Mouse (Mus musculus): ENCODE measurements around the gene Gm10775. TPM values are rescaled to one million over a fixed set of nuclear protein-coding genes. Genes with fewer than 3 reads are reported as not detected.
A peak's percentile ranks its signal among the peaks of the same experiment; 100 is the strongest.

The Gm10775 gene
- polyA plus RNA-seq, 1 experiment from 2014 or later: not detected

GRCm38 (mm10) chr13:65278383-65279341 is 19.3 kb downstream of the Gm10775 start, which contains the start of gene Zfp369:
Gene Zfp369 (plus strand): TSS chr13:65278814.
- Histone ChIP-seq H3K4me3 (peak within 1 kb of the TSS; percentile 68), H3K9me3 (peaks cover 69% of the 10 kb centered on the region), H3K27ac (peak within 1 kb of the TSS; percentile 89), H3K4me1 (0 out of 2 replicates have a peak, but pooled peaks cover 3% of the 10 kb centered on the region), H3K27me3 (ENCODE audit: poor library complexity, severe bottlenecking) (no peaks in the 10 kb centered on the region), H3K36me3 (replicated peaks) (peaks cover 69% of the 10 kb centered on the region)
- peak; percentile 91 for DNase-seq (ENCODE audit: extremely low spot score, low spot score)
- WGBS: under 1% methylated on average over 50 of the region's 50 CpGs

DNA sequence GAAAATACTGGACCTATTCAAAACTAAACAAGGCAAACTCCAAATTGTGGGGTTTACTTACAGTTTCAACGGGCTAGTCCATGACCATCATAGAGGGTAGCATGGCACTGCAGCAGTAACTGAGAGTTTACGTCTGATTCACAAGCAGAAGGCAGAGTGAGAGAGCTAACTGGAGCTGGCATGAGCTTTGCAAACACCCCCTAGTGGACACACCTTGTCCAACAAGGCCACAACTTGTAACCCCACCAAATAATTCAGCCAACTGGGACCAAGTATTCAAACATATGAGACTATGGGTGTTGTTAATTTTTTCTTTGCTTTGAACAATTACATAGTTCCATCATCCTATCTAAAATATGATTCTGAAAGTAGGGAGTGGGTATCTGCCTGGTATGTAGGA is 27.4 kb downstream of the Gm10775 start:
- 90% methylated on average over 2 of the region's 2 CpGs for WGBS
- Histone ChIP-seq H3K27me3 (ENCODE audit: poor library complexity, severe bottlenecking) (no peaks in the 10 kb centered on the region), H3K4me1 (no peaks in the 10 kb centered on the region), H3K9me3 (peaks cover 87% of the 10 kb centered on the region), H3K4me3 (no peak overlapping the region), H3K27ac (no peak overlapping the region), H3K36me3 (replicated peaks) (peaks cover 96% of the 10 kb centered on the region)
- no peak for DNase-seq (ENCODE audit: extremely low spot score, low spot score)

- WGBS: 94% methylated on average over 4 of the region's 4 CpGs
- H3K27me3 ChIP-seq (ENCODE audit: poor library complexity, severe bottlenecking): no peaks in the 10 kb centered on the region
- H3K4me3 ChIP-seq: no peak overlapping the region
- no peak overlapping the region for H3K27ac ChIP-seq
- H3K9me3 ChIP-seq: peaks cover 85% of the 10 kb centered on the region
- peaks cover 72% of the 10 kb centered on the region for H3K36me3 ChIP-seq (replicated peaks)
- DNase-seq (ENCODE audit: extremely low spot score, low spot score): no peak
- no peaks in the 10 kb centered on the region for H3K4me1 ChIP-seq
Measured at GRCm38 (mm10) chr13:65296354-65296753, 37.0 kb downstream of the Gm10775 start.

Other genes starting within 250 kb of the Gm10775 start
- not detected in 2 replicates for gene Spata31d1c, start 226.5 kb upstream of the Gm10775 start, polyA plus RNA-seq (2016; fragmentation: Nextera tagmentation; extraction: Ambion mirVana)
- gene Prss47, start 206.8 kb upstream of the Gm10775 start, polyA plus RNA-seq (2016; fragmentation: Nextera tagmentation; extraction: Ambion mirVana): not detected in 2 replicates
- 37.7 and 43.5 TPM in 2 replicates for gene Mfsd14b, start 146.6 kb upstream of the Gm10775 start, polyA plus RNA-seq (2016; fragmentation: Nextera tagmentation; extraction: Ambion mirVana)
- gene Olfr465-ps1, start 121.5 kb upstream of the Gm10775 start, polyA plus RNA-seq (2016; fragmentation: Nextera tagmentation; extraction: Ambion mirVana): not detected in 2 replicates
- not detected in 2 replicates for gene Olfr466, start 109.3 kb upstream of the Gm10775 start, polyA plus RNA-seq (2016; fragmentation: Nextera tagmentation; extraction: Ambion mirVana)
- gene Nlrp4f, start 53.6 kb upstream of the Gm10775 start, polyA plus RNA-seq (2016; fragmentation: Nextera tagmentation; extraction: Ambion mirVana): not detected in 2 replicates
- 12.5 and 16.6 TPM in 2 replicates for gene Zfp369, start 19.3 kb downstream of the Gm10775 start, polyA plus RNA-seq (2016; fragmentation: Nextera tagmentation; extraction: Ambion mirVana)